Mouse (Mus musculus) CH12.LX (cell line): ENCODE measurements around the gene Fuz. TPM values are rescaled to one million over a fixed set of nuclear protein-coding genes. Genes with fewer than 3 reads are reported as not detected.

Source experiments
- DNase-seq: peaks from one replicate; pipeline ENCODE4 v3.0.0-alpha.2; 2013; ENCODE audit errors: extremely low read depth
- H3K27ac ChIP-seq: 2 replicates; pipeline ENCODE4 v1.5.1; 2012; ENCODE audit warnings: low read depth, mild to moderate bottlenecking, control low read depth, moderate library complexity; ENCODE audit not compliant: insufficient read depth
- H3K27me3 ChIP-seq: replicated peaks from 2 replicates; pipeline ENCODE3; 2012; ENCODE audit warnings: inconsistent platforms
- H3K36me3 ChIP-seq, 2 experiments: replicated peaks in 1 of 2; 2 replicates each; pipeline versions ENCODE3 to v1.6.1; 2012; ENCODE audit warnings: inconsistent platforms in 1 of 2, low read length in 1 of 2, mild to moderate bottlenecking in 1 of 2, mixed read lengths in 1 of 2, moderate library complexity in 1 of 2; ENCODE audit not compliant: control insufficient read depth in 1 of 2, insufficient read depth in 1 of 2
- H3K4me1 ChIP-seq, 2 experiments: 2 replicates each; pipeline ENCODE4 v1.6.1; 2012; ENCODE audit warnings: inconsistent platforms in 1 of 2, moderate library complexity in 1 of 2; ENCODE audit not compliant: insufficient read depth in 2 of 2, control insufficient read depth in 1 of 2
- H3K4me2 ChIP-seq: 2 replicates; pipeline ENCODE4 v1.6.1; 2012; ENCODE audit warnings: low read depth, mild to moderate bottlenecking, control low read depth; ENCODE audit not compliant: poor library complexity, insufficient read depth, severe bottlenecking
- H3K4me3 ChIP-seq, 3 experiments: fragments of 150-350 bp in 1 of 3; sonication (generic) in 1 of 3; replicated peaks in 1 of 3; 2 replicates each; pipeline versions ENCODE3 to v1.5.1; 2011 to 2012; ENCODE audit warnings: low read depth in 2 of 3, low read length in 2 of 3, mild to moderate bottlenecking in 2 of 3, moderate library complexity in 2 of 3, control low read depth in 1 of 3, improper control_type of control experiment in 1 of 3, inconsistent platforms in 1 of 3, mixed read lengths in 1 of 3; ENCODE audit not compliant: poor library complexity in 1 of 3
- H3K79me2 ChIP-seq: replicated peaks from 2 replicates; pipeline ENCODE4 v1.6.1; 2012; ENCODE audit warnings: mild to moderate bottlenecking, moderate library complexity; ENCODE audit not compliant: control insufficient read depth, poor library complexity, insufficient read depth, severe bottlenecking; ENCODE audit errors: extremely low read depth
- H3K9ac ChIP-seq: 2 replicates; pipeline ENCODE4 v1.6.1; 2012; ENCODE audit warnings: low read depth, mild to moderate bottlenecking, control low read depth, moderate library complexity; ENCODE audit not compliant: insufficient read depth
- H3K9me3 ChIP-seq: replicated peaks from 2 replicates; pipeline ENCODE3; 2012; ENCODE audit warnings: low read length, inconsistent platforms, mixed read lengths
- CTCF ChIP-seq, 2 experiments: IDR thresholded peaks in 1 of 2; conservative IDR thresholded peaks in 1 of 2; 2 replicates each; pipeline ENCODE4 v1.5.1; 2011 to 2012; ENCODE audit warnings: low read depth in 2 of 2, low read length in 2 of 2, improper control_type of control experiment in 1 of 2, inconsistent platforms in 1 of 2, mild to moderate bottlenecking in 1 of 2, moderate library complexity in 1 of 2
- ELF1 ChIP-seq: IDR thresholded peaks from 2 replicates; pipeline ENCODE4 v1.6.1; 2014; ENCODE audit warnings: low read depth, mild to moderate bottlenecking, inconsistent platforms, low read length, improper control_type of control experiment
- IRF4 ChIP-seq: IDR thresholded peaks from 2 replicates; pipeline ENCODE4 v1.6.1; 2014; ENCODE audit warnings: low read depth, mild to moderate bottlenecking, inconsistent platforms, low read length, improper control_type of control experiment
- MYC ChIP-seq: IDR thresholded peaks from 2 replicates; pipeline ENCODE4 v1.6.1; 2011; ENCODE audit warnings: low read depth, mild to moderate bottlenecking, improper control_type of control experiment, low read length
- RAD21 ChIP-seq: IDR thresholded peaks from 2 replicates; pipeline ENCODE4 v1.6.1; 2011; ENCODE audit warnings: low read depth, mild to moderate bottlenecking, low read length, improper control_type of control experiment, moderate library complexity
- RCOR1 ChIP-seq: conservative IDR thresholded peaks from 2 replicates; pipeline ENCODE4 v1.6.1; 2012; ENCODE audit warnings: low read depth, mild to moderate bottlenecking, inconsistent platforms, low read length, improper control_type of control experiment
- SMC3 ChIP-seq: IDR thresholded peaks from 2 replicates; pipeline ENCODE4 v1.6.1; 2011; ENCODE audit warnings: low read depth, low read length, improper control_type of control experiment
- TBP ChIP-seq: conservative IDR thresholded peaks from 2 replicates; pipeline ENCODE4 v1.6.1; 2011; ENCODE audit warnings: low read depth, low read length, improper control_type of control experiment
- TCF12 ChIP-seq: IDR thresholded peaks from 2 replicates; pipeline ENCODE4 v1.6.1; 2014; ENCODE audit warnings: low read depth, mild to moderate bottlenecking, inconsistent platforms, low read length, improper control_type of control experiment
- dilution Hi-C: fragments of 300-500 bp; cut with MboI; formaldehyde crosslinking; loops from 2 replicates; pipeline ENCODE4 v1.14.3; 2020; ENCODE audit warnings: low sequenced_read_pairs; ENCODE audit not compliant: extremely low pct_unique_long_range_greater_than_20kb, extremely low pct_ligation_motif_present
- in situ Hi-C: fragments of 300-500 bp; cut with MboI; formaldehyde crosslinking; loops from 3 replicates; pipeline ENCODE4 v1.14.3; 2019; ENCODE audit warnings: low sequenced_read_pairs, low pct_ligation_motif_present, low pct_unique_long_range_greater_than_20kb, mixed read lengths
- polyA plus RNA-seq: library from polyadenylated mRNA; unstranded; fragments of >175 nt; gene quantifications from 2 replicates; pipeline ENCODE4 v1.2.1, GENCODE M21; 2012; ENCODE audit warnings: low read depth; ENCODE audit not compliant: insufficient read length
- total RNA-seq, 2 experiments: library from RNA; depleted of rRNA; stranded (reverse); fragments of 300-350 nt in 1 of 2; fragments of >200 nt in 1 of 2; gene quantifications; 2 replicates each; pipeline ENCODE4 v1.2.3; 2012 to 2014

Fuz gene
- total and polyA plus RNA-seq, 3 experiments: 16.7 to 17.1 (median 16.9) TPM

- Histone ChIP-seq H3K36me3 (peaks cover 41 to 65% of the 10 kb centered on the region in 2 experiments), H3K9ac (no peak overlapping the region), H3K27ac (0 out of 2 replicates have a peak overlapping the region, but pooled peaks have one; percentile 12), H3K79me2 (no peaks in the 10 kb centered on the region), H3K9me3 (no peaks in the 10 kb centered on the region), H3K4me3 (no peak overlapping the region)
- DNase-seq: no peak
- TF ChIP-seq TBP: no peak
- peak; percentile 34; the same call in 1 of the 2 replicates for TF ChIP-seq TCF12
- TF ChIP-seq RCOR1: no peak
- TF ChIP-seq, all 38 proteins: peak for 1
- in situ Hi-C loops (no loop called here), dilution Hi-C loops (no loop called here)
- no peak overlapping the region for H3K4me2 ChIP-seq
- H3K27me3 ChIP-seq: peaks cover 11% of the 10 kb centered on the region
- H3K4me1 ChIP-seq: peaks cover 39 to 63% of the 10 kb centered on the region in 2 experiments
Observed at GRCm38 (mm10) chr7:44864595-44865542, 31.0 kb upstream of the Fuz start.

GRCm38 (mm10) chr7:44866276-44867009 is 29.4 kb upstream of the Fuz start:
- H3K9ac ChIP-seq: no peak overlapping the region
- peaks cover 31 to 51% of the 10 kb centered on the region in 2 experiments for H3K4me1 ChIP-seq
- dilution Hi-C loops: no loop called here
- in situ Hi-C loops: no loop called here
- H3K4me3 ChIP-seq: no peak overlapping the region
- no peaks in the 10 kb centered on the region for H3K79me2 ChIP-seq
- H3K27ac ChIP-seq: no peak overlapping the region
- H3K9me3 ChIP-seq: no peaks in the 10 kb centered on the region
- peaks cover 38 to 49% of the 10 kb centered on the region in 2 experiments for H3K36me3 ChIP-seq
- peaks cover 21% of the 10 kb centered on the region for H3K27me3 ChIP-seq
- no peak for DNase-seq
- TF ChIP-seq MYC (no peak), CTCF (conservative IDR thresholded peaks at IDR 0.05 in 1 of 2, IDR thresholded peaks at IDR 0.05 in 1 of 2; ENCODE audit: low read depth in 2 of 2, low read length in 2 of 2) (peak in 1 of 2 experiments; percentile 47; a peak in 2 of 4 replicates), RAD21 (peak; percentile 18), ELF1 (0 out of 2 replicates have a peak, but pooled peaks have one; percentile 13), IRF4 (no peak), SMC3 (peak; percentile 20; the same call in 1 of the 2 replicates)
- TF ChIP-seq, all 38 proteins: peak for 4
- H3K4me2 ChIP-seq: no peak overlapping the region
